Mouse (Mus musculus) right cerebral cortex, postnatal 10 days (tissue): ENCODE data around the gene Farp2.
"Not testable (repeated sequence)": the region's sequence is repeated elsewhere in the genome, so short reads cannot be mapped to it uniquely, and the experiment has no call there.

Experiments
- DNase-seq, 2 experiments: peaks; one replicate each; pipeline ENCODE4 v3.0.0; 2021; ENCODE audit warnings: low spot score in 2 of 2

Gene Farp2

DNA sequence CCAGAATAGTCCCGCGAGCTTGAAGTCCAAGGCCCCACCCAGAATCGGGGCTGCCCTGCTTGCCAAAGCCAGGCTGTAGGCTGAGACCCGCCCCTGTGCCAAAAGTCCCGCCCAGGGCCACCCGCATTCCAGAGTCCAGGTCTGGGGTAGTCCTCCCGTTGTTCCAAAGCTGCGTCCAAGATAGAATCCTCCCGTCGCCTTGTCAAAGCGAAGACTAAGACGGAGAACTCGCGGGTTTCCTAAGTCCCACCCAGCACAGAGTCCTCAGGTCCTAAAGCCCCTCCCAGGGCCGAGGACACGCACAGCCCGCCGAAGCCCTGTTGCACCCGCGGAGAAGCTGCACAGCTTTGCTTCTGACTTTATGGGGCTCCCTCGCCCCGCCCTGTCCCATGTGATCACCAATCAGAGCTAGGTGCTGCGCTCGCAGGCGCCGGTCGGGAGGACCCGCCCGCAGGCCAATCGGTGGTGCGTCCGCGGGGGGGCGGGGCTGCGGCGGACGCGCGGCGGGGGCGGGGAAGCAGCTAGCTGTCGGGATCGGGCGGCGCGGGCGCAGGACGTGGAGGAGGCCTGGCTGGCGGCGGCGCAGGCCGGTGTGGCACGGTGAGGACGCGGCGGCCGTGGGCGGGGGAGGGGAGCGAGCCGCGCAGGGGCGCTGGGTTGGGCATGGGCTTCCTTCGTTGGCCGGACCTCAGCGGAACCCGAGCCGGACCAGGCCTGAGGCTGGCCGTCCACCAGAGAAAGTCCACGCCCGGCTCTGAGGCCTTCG, at the start of gene Farp2:
Farp2 (plus strand) TSS at position 495 of the 766 bp plus-strand sequence.
- DNase-seq = peak; percentile 94 to 96

DNA sequence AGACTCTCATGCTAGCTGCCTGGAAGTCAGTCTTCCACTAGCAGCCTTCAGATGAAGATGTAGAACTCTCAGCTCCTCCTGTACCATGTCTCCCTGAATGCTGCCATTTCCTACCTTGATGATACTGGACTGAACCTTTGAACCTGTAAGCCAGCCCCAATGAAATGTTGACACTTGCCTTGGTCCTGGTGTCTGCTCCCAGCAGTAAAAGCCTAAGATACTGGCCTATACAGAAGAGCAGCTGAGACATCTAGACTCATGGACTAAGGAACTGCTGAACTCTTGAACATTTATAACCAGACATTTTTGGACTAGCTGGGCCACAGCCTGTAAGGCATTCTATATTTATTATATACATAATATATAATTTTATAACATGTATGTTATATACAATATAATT, 46.8 kb upstream of the Farp2 start:
- DNase-seq = no peak

DNA sequence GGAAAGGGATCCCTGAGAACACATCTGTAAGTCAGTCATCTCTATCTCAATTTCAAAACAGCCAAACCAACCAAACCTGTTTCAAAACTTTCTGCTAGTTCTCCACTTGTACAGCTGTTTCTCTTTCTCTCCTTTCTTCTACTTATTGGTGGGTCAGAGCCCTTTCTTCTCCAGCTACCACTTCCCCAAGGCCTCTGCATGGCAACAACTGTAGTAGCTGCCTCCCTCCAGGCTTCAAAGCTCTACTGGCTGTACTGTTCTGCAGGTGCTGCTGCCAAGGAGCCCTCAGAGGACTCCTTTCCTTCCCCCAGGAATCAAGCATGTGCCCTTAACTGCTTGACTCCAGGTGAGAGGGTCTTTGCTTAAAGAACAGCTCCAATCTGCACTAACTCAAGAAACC, 46.1 kb upstream of the Farp2 start:
- DNase-seq = no peak

- no peak for DNase-seq
Measured at GRCm38 (mm10) chr1:93468626-93469025, 43.3 kb upstream of the Farp2 start.

DNA sequence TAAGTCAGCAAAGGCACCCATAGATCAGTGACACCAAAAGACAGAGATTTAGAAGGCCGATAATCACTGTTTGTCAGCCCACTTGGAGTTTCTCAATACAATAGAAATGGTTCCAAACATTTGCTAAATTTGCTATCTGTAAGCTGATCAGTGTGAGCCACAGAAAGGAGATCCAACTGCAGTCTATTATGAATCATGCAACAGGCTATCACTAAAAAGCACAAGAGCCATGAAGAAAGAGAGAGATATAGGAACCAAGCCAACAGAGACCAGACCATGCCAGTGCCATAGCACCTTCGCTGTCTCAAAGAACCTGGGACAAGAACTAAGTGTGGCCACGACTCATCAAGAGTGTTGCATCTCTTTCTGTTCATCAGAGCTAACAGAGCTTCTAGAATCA, 36.2 kb upstream of the Farp2 start:
- DNase-seq = no peak

GRCm38 (mm10) chr1:93477758-93478585, 33.9 kb upstream of the Farp2 start:
- DNase-seq = peak; percentile 99

DNA sequence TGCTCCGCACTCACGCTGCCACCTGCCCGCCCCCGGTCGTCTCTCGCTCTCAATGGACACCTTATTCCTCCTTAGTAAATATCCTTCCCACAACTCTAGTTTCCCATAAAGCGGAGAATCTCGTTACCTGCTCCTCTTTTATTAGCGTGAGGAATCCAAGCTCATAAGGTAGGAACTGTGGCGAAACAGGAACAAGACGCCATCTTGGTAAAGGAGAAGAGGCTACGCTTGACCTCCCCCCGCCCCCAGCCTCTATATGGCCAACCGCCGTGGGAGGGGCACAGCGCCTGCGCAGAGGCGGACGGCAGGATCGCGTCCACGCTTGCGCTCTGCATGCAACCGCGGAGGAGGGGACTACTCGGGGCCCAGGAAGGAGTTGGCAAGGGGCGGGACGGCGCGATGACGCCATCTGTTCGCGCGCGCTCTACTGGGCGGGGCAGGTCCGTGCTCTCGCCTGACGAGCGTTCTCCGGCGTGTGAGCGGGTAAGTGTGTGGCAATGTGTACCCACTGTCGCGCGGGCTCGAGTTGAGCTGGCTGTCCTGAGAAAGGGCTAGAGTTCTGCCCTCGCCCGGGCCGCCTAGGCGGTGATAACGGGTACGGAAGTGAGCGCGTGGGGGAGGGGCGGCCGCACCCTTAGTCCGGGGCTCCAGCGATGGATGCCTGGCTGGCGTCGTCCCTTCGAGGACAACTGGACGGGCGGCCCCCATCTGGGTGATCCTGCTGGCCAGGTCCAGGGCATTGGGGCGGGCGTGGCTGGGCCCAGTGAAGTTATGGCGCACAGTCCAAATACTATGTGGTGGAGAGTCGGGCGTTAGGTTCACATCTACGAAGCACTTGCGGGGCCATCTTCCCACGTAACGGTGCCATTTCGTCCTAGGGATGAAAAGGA, 33.0 kb upstream of the Farp2 start, which contains the start of gene Hdlbp:
Hdlbp (minus strand) TSS at position 230 of the 890 bp plus-strand sequence.
- peak; percentile 99 for DNase-seq

- DNase-seq = peak; percentile 38 to 60
Measured at GRCm38 (mm10) chr1:93479476-93480083, 32.3 kb upstream of the Farp2 start.

DNA sequence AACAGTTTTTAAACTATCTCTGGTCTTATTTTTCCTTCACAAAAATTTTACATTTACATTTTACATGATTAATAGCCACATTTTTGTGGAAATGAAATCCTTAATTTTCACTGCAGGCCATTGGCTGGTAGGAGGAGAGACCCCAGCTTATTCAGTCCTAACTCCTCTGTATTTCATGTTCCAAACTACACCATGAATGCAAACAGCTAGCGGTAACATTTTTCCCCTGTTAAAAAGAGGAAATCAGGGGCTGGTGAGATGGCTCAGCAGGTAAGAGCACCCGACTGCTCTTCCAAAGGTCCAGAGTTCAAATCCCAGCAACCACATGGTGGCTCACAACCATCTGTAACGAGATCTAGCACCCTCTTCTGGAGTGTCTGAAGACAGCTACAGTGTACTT, 25.6 kb upstream of the Farp2 start:
- not testable (repeated sequence) for DNase-seq

DNA sequence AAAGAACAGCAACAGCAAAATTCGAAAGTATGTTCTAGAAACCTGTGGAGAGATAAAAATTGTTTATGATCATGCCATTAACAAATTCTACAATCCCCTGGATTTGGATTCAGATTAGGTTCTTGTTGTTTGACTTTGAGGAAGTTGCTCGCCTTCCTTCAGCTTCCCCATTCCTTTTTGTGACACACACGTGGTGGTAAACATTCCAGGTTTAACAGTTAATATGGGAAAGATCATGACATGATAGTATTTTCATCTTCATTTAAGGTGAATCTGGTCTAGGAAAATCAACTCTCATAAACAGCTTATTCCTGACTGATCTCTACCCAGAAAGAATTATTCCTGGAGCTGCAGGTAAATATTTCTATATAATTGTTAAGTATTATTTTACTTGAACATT, 16.6 kb upstream of the Farp2 start:
- no peak for DNase-seq

DNA sequence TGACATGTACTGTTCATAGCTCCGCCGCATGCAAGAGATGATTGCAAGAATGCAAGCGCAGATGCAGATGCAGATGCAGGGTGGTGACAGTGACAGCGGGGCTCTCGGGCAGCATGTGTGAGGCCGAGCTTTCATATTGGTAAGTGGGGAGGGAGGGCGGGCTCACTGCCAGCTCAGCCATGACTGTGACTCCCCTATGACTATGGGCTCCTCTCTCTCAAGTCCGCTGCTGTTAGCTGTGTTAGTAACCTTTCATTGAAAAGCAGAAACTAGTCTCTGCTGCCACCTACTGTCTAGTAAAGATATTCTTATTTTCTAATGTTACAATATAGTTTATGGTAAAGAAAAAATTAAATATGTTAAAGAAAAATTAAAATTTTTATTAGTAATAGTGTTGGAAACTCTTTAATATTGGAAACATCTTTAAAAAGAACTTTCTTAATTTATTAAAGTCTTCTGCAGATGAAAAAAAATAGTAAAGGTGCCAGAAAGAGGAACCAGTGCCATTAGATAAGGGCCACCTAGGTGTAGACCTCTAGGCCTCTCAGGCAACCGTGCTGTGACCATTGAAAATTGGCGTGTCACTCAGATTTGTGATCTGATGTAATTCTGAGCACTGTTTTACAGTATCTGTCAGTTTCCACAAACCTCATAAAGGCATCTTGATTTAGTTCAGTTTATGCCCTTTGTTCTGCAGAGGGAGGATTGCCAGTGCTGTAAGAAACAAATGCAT, 4.8 kb upstream of the Farp2 start:
- DNase-seq = peak; percentile 28 to 33

- peak in 1 of 2 experiments; percentile 25 for DNase-seq
Measured at GRCm38 (mm10) chr1:93508576-93508975, 3.3 kb upstream of the Farp2 start.

DNA sequence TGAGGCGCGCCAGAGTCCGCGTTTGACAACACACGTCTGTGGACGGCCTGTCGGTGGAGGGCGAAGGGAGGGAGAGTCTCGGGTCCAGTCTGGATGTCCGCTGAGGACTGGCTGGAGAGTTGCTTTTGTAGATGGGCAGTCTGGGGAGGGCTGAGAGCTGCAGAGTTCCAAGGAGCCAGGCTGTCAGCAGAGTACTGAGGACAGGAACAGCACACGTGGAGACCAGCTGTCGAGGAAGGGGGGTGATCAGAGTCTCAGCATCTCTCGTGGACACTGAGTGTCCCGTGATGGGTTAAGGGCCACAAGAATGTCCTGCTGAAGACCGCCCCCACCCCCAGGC, 442 bp downstream of the Farp2 start:
- no peak for DNase-seq

DNA sequence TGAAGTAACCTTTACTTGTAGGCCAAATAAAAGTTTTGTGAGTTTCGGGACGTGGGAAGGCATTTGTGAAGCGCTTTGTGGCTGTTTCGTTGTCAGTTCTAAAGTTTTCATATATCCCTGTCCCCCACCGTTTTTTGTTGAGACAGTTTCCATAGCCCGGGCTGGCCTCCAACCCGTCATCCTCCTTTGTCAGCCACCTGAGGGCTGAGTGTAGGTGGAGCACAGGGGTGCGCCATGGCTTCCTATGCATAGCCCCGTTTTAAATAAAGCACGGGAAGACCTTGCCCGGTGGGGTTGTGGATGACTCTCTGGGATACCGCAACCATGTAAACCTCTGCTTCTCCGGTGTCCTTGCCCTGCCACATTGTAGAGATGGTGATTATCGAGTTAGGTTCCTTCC, 1.3 kb downstream of the Farp2 start:
- no peak for DNase-seq

GRCm38 (mm10) chr1:93521491-93521890, 9.6 kb downstream of the Farp2 start:
- no peak for DNase-seq

DNA sequence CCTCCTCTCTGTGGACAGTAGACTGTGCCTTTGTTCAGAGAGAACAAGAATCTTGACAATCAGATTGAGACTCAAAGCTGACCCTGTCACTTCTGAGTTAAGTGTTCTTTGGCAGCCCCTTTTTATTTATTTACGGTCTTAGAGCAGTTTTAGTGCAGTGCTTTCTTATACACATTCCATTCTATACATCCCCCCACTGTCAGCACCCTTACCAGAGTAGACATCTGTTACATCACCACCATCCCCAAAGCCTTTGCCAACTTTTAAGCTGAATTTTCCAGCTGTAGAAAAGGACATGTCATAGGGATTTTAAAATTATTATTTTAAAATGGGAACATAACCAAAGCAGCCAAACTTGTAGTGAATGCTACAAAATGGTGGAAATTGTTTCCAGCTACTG, 10.4 kb downstream of the Farp2 start:
- no peak for DNase-seq

DNA sequence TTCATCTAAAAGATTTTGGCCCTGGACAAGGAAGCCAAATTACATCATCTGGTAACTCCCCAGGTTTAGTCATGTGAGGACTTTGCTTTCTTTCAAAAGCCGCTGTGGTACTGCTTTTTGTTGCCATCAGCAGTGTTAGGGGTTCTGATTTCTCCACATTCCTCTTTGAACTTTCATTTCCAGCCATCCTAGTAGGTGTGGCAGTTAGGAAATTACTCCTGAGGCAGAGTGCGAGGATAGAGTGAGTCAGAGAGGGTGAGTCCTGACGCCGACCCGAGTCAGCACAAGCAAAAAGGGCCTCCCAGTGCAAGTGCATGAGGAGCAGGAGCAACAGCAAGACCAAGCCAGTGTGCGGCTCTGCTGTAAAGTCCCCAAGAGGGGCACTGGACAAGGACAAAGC, 17.9 kb downstream of the Farp2 start:
- no peak for DNase-seq

GRCm38 (mm10) chr1:93537227-93537626, 25.3 kb downstream of the Farp2 start:
- no peak for DNase-seq

DNA sequence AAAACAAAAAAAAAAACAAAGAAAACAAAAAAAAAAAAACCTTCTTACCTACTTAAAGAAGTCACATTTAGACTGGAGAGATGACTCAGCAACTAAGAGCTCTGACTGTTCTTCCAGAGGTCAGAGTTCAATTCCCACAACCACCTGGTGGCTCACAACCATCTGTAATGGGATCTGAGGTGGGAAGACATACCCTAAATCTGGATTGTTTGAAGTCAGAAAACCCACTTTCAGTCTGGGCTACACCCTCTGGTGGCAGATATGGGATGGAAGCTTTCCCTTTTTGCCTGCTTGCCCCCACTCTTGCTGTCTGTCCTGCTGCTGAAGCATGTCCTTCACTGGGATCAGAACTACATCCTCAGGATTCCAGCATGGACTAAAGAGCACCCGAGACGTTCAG, 31.3 kb downstream of the Farp2 start:
- DNase-seq = no peak

DNA sequence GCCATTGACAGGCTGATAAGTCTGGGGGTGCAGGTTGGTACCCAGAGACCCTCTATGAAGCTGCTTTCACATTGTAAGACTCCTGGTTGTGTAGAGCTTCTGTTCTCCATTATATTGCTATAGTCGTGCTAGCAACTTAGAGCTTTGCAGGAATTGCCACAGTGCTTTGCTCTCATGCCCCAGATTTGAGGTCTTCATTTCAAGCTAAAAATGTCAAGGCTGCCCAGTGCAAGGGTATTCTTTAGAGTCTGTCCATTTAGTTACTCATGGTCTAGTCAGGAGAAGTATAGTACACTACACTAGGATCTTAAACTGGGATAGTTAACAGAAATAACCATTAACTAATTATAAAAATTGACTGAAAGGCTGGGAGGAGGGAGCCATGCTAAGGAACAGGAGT, 35.4 kb downstream of the Farp2 start:
- DNase-seq = no peak

DNA sequence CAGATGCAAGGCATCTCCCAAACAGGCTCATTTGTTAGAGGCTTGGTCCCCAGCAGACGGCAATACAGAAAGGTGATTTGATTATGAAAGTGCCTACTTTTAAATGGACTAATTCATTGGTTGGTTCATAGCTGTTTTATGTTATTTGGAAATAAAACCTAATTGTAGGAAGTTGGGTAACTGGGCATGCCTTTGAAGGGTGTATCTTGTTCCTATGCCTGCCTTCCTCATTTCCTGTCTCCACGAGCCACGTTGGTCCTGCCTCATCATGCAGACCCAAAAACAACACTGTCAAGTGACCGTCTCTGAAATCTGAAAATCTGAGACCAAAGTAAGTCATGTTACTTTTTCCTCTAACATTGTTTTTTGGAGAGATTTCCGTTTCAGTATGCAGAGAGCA, 39.5 kb downstream of the Farp2 start:
- no peak for DNase-seq
